Mouse (Mus musculus) kidney, adult 2 months (tissue): ENCODE results near the gene Dgki.

Experiments
- CTCF ChIP-seq: fragments of 200-500 bp; conservative IDR thresholded peaks from 2 replicates; pipeline ENCODE4 v1.5.1; 2011; ENCODE audit warnings: low read depth, mild to moderate bottlenecking, control low read depth, low read length, moderate library complexity, mixed read lengths; ENCODE audit not compliant: insufficient read depth, insufficient read length
- POLR2A ChIP-seq: fragments of 200-500 bp; IDR thresholded peaks from one replicate; pipeline ENCODE4 v1.6.1; 2011; ENCODE audit warnings: low read depth, low read length, control low read depth

DNA sequence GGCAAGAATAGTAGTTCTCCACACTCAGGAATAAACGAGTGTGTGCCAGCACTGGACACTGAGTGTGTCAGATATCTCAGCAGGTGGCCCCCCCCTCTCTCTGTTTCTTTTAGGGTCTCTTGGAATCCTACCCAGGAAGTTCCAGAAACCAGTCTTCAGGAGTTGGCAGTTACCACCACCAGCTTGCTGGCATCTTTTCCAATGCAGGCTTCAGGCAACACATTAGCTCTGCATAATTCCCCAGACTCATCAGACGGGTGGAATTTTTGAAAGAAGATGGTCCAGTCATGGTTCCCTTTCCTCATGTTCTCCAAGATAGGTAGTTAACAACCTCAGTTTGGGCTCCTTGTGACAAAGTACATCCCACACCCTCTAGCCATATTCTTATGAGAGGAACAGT, 149.5 kb downstream of the Dgki start:
- TF ChIP-seq CTCF: no peak
- no peak for TF ChIP-seq POLR2A
